9 mouse cellular contexts compared by ENCODE assay signal in the genomic region with DNA sequence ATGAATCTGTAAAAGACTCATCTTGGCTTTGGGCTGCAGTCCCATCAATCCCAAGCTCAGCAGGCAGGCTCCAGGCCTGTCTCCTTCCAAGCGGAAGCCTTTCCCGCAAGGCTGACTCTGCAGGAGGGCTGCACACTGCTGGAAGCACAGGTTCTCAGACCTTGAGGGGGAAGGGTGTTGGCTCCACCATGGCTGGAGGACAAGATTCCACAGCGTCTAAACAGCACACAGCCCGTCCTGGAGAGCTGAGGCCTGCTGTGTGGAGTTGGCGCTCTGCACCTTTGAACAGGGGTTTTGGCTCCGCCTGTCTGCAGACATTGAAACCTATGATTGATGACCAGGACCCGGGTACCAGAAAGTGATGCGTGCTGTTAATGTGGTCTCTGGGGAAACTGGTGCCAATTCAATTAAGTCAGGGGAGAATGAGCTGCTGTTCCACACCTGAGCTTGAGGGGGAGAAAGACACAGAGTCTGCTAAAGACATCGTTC.
DNase-seq lines count a peak whose midpoint lies in the region; ATAC-seq lines count a peak whose summit lies in the region.
"Had no signal": no experiment of that assay in that cellular context is flagged by ENCODE, and none has a peak within 500 bp of the region (broad histone marks: within the 10 kb centered on the region; RNA-seq: fewer than 3 reads in every experiment).

No protein-coding gene starts in this region.

- no peak overlapping the region for H3K4me2 ChIP-seq in forebrain, embryonic 14.5 days (ENCODE audit: low read length)
- H3K4me2 ChIP-seq in midbrain, embryonic 12.5 days (replicated peaks) = no peak overlapping the region

- H3K4me3 ChIP-seq in forebrain, embryonic 14.5 days (ENCODE audit: low read depth, low read length) = no peak overlapping the region
- H3K4me3 ChIP-seq in midbrain, embryonic 12.5 days = no peak overlapping the region

- peak; percentile 32 to 59 for DNase-seq in cerebellum, postnatal 10 days
- DNase-seq in cerebellum, adult 11-12 months = no peak
- peak; percentile 87 for DNase-seq in ES-CJ7 (ENCODE audit: low read depth, low spot score)
- peak; percentile 17 for DNase-seq in forebrain, embryonic 14.5 days (ENCODE audit: low spot score)
- no peak for DNase-seq in layer of hippocampus, postnatal 14 days (ENCODE audit: low spot score in 2 of 2)
- DNase-seq in lung, postnatal 4 days = no peak
- no peak for DNase-seq in frontal cortex, postnatal 10 days (ENCODE audit: low spot score in 2 of 2)

- no peaks in the 10 kb centered on the region for H3K27me3 ChIP-seq in forebrain, embryonic 14.5 days (replicated peaks; ENCODE audit: control insufficient read depth, insufficient read depth, low read length)
- no peaks in the 10 kb centered on the region for H3K27me3 ChIP-seq in midbrain, embryonic 12.5 days

- peaks cover 2% of the 10 kb centered on the region; the same call in 1 of the 2 replicates for H3K4me1 ChIP-seq in forebrain, embryonic 14.5 days (ENCODE audit: control insufficient read depth, insufficient read depth, low read length)
- H3K4me1 ChIP-seq in midbrain, embryonic 12.5 days = peaks cover 8% of the 10 kb centered on the region

- no peak overlapping the region for H3K27ac ChIP-seq in forebrain, embryonic 14.5 days (ENCODE audit: low read depth, low read length)
- no peak overlapping the region for H3K27ac ChIP-seq in midbrain, embryonic 12.5 days (replicated peaks)
- H3K27ac ChIP-seq: macrophage had no signal

- H3K9ac ChIP-seq in forebrain, embryonic 14.5 days (ENCODE audit: low read length) = no peak overlapping the region
- no peak overlapping the region for H3K9ac ChIP-seq in midbrain, embryonic 12.5 days (replicated peaks)

- no peaks in the 10 kb centered on the region for H3K36me3 ChIP-seq in forebrain, embryonic 14.5 days (ENCODE audit: control insufficient read depth, insufficient read depth, low read length)
- no peaks in the 10 kb centered on the region for H3K36me3 ChIP-seq in midbrain, embryonic 12.5 days

- peak; percentile 47 for ATAC-seq in forebrain, embryonic 14.5 days
- ATAC-seq in midbrain, embryonic 12.5 days (ENCODE audit: low FRiP score, low read depth) = peak; percentile 64

- no peaks in the 10 kb centered on the region for H3K9me3 ChIP-seq in forebrain, embryonic 14.5 days (replicated peaks; ENCODE audit: control insufficient read depth, low read length)
- no peaks in the 10 kb centered on the region for H3K9me3 ChIP-seq in midbrain, embryonic 12.5 days

- 20% methylated on average over 9 of the region's 9 CpGs for WGBS in forebrain, embryonic 14.5 days
- WGBS in midbrain, embryonic 12.5 days = 22% methylated on average over 9 of the region's 9 CpGs

Comparison
In these comparisons a context has a peak if more than half of its experiments do, and no peak if none do; other contexts are left out.
1. DNase-seq: peak in cerebellum, postnatal 10 days (2 of 2), ES-CJ7 (single experiment) and forebrain, embryonic 14.5 days (single experiment); none in cerebellum, adult 11-12 months (single experiment), layer of hippocampus, postnatal 14 days (0 of 2), lung, postnatal 4 days (0 of 2) and frontal cortex, postnatal 10 days (0 of 2).